ENCODE assay signal across 16 mouse cellular contexts in the genomic region with DNA sequence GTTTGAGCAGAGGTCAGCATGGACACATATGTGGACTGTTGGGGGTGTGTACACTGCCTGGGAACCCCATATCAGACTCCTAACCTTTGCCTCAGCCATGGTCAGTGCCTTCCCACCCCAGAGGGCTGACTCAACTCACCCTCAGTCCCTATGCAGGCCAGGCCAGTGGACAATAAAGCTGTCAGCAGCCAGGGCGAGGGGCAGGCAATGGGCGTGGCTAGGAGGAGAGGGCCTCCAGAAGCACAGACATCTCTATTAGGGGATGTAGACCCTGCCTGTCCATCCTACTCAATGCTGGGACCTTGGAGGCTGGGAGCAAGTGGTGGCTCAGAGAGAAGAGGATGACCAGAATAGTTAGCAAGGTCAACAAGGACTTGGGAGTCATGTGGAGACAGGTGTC.
"Had no signal": no experiment of that assay in that cellular context is flagged by ENCODE, and none has a peak within 500 bp of the region (broad histone marks: within the 10 kb centered on the region; RNA-seq: fewer than 3 reads in every experiment).

No protein-coding gene starts in this region.

- H3K4me1 ChIP-seq: midbrain, embryonic 13.5 days; neural tube, embryonic 15.5 days had no signal

- H3K27ac ChIP-seq: kidney, postnatal 0 days; layer of hippocampus, adult 2 months; liver, embryonic 13.5 days; midbrain, embryonic 13.5 days; neural tube, embryonic 12.5 days; neural tube, embryonic 15.5 days; stomach, embryonic 15.5 days had no signal

- DNase-seq: layer of hippocampus, adult 9-11 months; liver, embryonic 13.5 days; lung, adult 2 months; lung, postnatal 14 days; lung, postnatal 4 days; right cerebral cortex, adult 18-20 months; right cerebral cortex, postnatal 14 days; spleen, adult 18-20 months; thymus, adult 18-20 months; thymus, postnatal 36 days had no signal

- H3K36me3 ChIP-seq: liver, embryonic 13.5 days; midbrain, embryonic 13.5 days; neural tube, embryonic 12.5 days; neural tube, embryonic 15.5 days; stomach, embryonic 15.5 days had no signal

- H3K9ac ChIP-seq: liver, embryonic 13.5 days; midbrain, embryonic 13.5 days; neural tube, embryonic 12.5 days; neural tube, embryonic 15.5 days; stomach, embryonic 15.5 days had no signal

- H3K27me3 ChIP-seq: neural tube, embryonic 12.5 days; stomach, embryonic 15.5 days had no signal

- H3K4me3 ChIP-seq: layer of hippocampus, adult 2 months; liver, embryonic 13.5 days; midbrain, embryonic 13.5 days; neural tube, embryonic 12.5 days; neural tube, embryonic 15.5 days; stomach, embryonic 15.5 days had no signal

- H3K4me2 ChIP-seq: liver, embryonic 13.5 days; midbrain, embryonic 13.5 days; neural tube, embryonic 12.5 days; neural tube, embryonic 15.5 days; stomach, embryonic 15.5 days had no signal

- ATAC-seq: midbrain, embryonic 13.5 days had no signal

- H3K9me3 ChIP-seq: liver, embryonic 13.5 days; midbrain, embryonic 13.5 days; neural tube, embryonic 12.5 days; neural tube, embryonic 15.5 days; stomach, embryonic 15.5 days had no signal
